In the genomic region with DNA sequence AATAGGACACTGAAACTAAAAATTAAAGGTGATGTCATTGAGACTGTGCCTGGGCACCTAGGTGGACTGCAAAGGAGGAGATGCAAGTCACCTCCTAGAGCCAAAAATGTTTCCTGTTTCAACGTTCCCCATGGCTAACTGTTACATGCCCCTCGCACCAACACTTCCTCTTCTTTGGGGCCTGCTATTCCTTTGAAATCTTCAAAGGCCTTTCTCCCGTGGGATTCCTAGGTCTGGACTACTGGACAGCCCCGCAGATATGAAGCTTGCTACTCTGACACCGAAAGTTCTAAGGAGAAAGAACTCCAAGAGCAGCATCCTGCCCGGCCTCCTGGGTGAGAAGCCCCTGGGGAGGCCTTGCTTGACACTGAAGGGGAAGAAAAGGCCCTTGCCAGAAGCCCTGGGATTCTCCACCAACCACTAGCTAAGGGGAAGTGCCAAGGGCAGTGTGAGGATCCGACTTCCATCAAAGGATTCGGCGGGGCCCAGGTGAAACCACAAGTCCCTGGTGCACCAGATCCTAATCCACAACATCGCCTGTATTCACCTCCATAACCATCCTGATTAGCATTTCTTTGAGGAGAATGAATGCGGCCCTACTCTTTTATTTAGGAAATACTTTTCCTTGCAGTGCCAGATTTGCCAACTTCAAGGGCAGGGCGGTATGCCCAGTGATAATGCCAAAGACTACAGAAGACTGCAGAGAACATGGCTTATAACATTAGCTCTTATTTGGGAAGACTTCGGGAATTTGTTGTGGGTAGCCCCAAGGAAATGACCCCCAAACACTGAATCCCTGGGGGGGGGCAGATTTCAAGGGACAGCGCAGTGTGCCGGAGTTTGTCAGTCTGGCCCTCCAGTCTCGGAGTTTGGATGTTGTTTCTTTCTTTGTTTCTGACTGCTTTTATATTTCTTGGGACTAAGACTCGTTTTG, we compare ENCODE assay signal across 7 mouse cellular contexts. TPM values are rescaled to one million over a fixed set of nuclear protein-coding genes. Genes with fewer than 3 reads are reported as not detected.
A peak's percentile ranks its signal among the peaks of the same experiment; 100 is the strongest.
DNase-seq lines count a peak whose midpoint lies in the region; ATAC-seq lines count a peak whose summit lies in the region.

No protein-coding gene starts in this region.

- peak; percentile 8 for DNase-seq in thymus, postnatal 0 days (ENCODE audit: low spot score)
- DNase-seq in thymus, adult 18-20 months, result no peak
- DNase-seq in forebrain, embryonic 10.5 days (ENCODE audit: extremely low spot score, low spot score), result no peak
- no peak for DNase-seq in midbrain, embryonic 10.5 days (ENCODE audit: low spot score)
- no peak for DNase-seq in adipocyte (ENCODE audit: low spot score)
- DNase-seq in gastrocnemius, adult 8-10 months (ENCODE audit: low spot score in 2 of 2), result no peak

- peak overlapping the region; percentile 63 for H3K4me2 ChIP-seq in hindbrain, embryonic 16.5 days (ENCODE audit: low read length)

- WGBS in forebrain, embryonic 10.5 days, result 27% methylated on average over 17 of the region's 17 CpGs
- WGBS in hindbrain, embryonic 16.5 days, result 20% methylated on average over 17 of the region's 17 CpGs
- WGBS in midbrain, embryonic 10.5 days, result 27% methylated on average over 17 of the region's 17 CpGs

- peak overlapping the region; percentile 90 for H3K27ac ChIP-seq in forebrain, embryonic 10.5 days
- H3K27ac ChIP-seq in hindbrain, embryonic 16.5 days (ENCODE audit: low read depth, low read length), result peak overlapping the region; percentile 27; the same call in 1 of the 2 replicates
- H3K27ac ChIP-seq in midbrain, embryonic 10.5 days (replicated peaks), result peak overlapping the region; percentile 87

- peak overlapping the region; percentile 80 for H3K4me3 ChIP-seq in forebrain, embryonic 10.5 days
- H3K4me3 ChIP-seq in hindbrain, embryonic 16.5 days (ENCODE audit: low read length), result peak overlapping the region; percentile 52
- H3K4me3 ChIP-seq in midbrain, embryonic 10.5 days, result peak overlapping the region; percentile 84

- H3K27me3 ChIP-seq in forebrain, embryonic 10.5 days (ENCODE audit: poor library complexity, severe bottlenecking), result peaks cover 36% of the 10 kb centered on the region
- H3K27me3 ChIP-seq in hindbrain, embryonic 16.5 days (replicated peaks; ENCODE audit: control insufficient read depth, insufficient read depth, low read length), result no peaks in the 10 kb centered on the region
- peaks cover 38% of the 10 kb centered on the region for H3K27me3 ChIP-seq in midbrain, embryonic 10.5 days (ENCODE audit: low read depth, poor library complexity, severe bottlenecking)

- ATAC-seq in hindbrain, embryonic 16.5 days, result no peak

- peaks cover 50% of the 10 kb centered on the region for H3K4me1 ChIP-seq in forebrain, embryonic 10.5 days
- H3K4me1 ChIP-seq in hindbrain, embryonic 16.5 days (ENCODE audit: control insufficient read depth, insufficient read depth, low read depth, low read length), result peaks cover 30% of the 10 kb centered on the region
- peaks cover 58% of the 10 kb centered on the region for H3K4me1 ChIP-seq in midbrain, embryonic 10.5 days

- peak overlapping the region; percentile 88 for H3K9ac ChIP-seq in hindbrain, embryonic 16.5 days (ENCODE audit: low read depth, low read length)

- H3K36me3 ChIP-seq in forebrain, embryonic 10.5 days (replicated peaks), result peaks cover 4% of the 10 kb centered on the region
- H3K36me3 ChIP-seq in hindbrain, embryonic 16.5 days (ENCODE audit: control insufficient read depth, insufficient read depth, low read length), result no peaks in the 10 kb centered on the region
- peaks cover 4% of the 10 kb centered on the region; the same call in 1 of the 2 replicates for H3K36me3 ChIP-seq in midbrain, embryonic 10.5 days

- H3K9me3 ChIP-seq in forebrain, embryonic 10.5 days, result no peaks in the 10 kb centered on the region
- H3K9me3 ChIP-seq in hindbrain, embryonic 16.5 days (ENCODE audit: control insufficient read depth, low read length), result no peaks in the 10 kb centered on the region
- H3K9me3 ChIP-seq in midbrain, embryonic 10.5 days (replicated peaks), result no peaks in the 10 kb centered on the region

RNA-seq across cellular contexts. Expression of a gene that starts 1.3 kb away (rescaled TPM):
- polyA plus RNA-seq in thymus, postnatal 0 days (2015; fragmentation: Nextera tagmentation; extraction: Ambion mirVana), result 5.7 and 6.0 TPM in 2 replicates
- polyA plus RNA-seq in forebrain, embryonic 10.5 days (2016; fragmentation: Nextera tagmentation; extraction: Ambion mirVana), result 58.6 and 64.7 TPM in 2 replicates
- polyA plus RNA-seq in hindbrain, embryonic 16.5 days (2015; fragmentation: Nextera tagmentation; extraction: Ambion mirVana), result 70.0 and 73.8 TPM in 2 replicates
- 62.5 and 67.3 TPM in 2 replicates for polyA plus RNA-seq in midbrain, embryonic 10.5 days (2016; fragmentation: Nextera tagmentation; extraction: Ambion mirVana)
- 1 to 10 TPM; 2.6 to 5.5 (median 3.6) TPM for total RNA-seq in gastrocnemius, adult 8-10 months (2022)

RNA-seq across cellular contexts. Expression of a gene that starts 11.1 kb away (rescaled TPM):
- polyA plus RNA-seq in thymus, postnatal 0 days (2015; fragmentation: Nextera tagmentation; extraction: Ambion mirVana), result 19.1 and 19.2 TPM in 2 replicates
- 61.5 and 66.0 TPM in 2 replicates for polyA plus RNA-seq in forebrain, embryonic 10.5 days (2016; fragmentation: Nextera tagmentation; extraction: Ambion mirVana)
- 37.1 and 41.3 TPM in 2 replicates for polyA plus RNA-seq in hindbrain, embryonic 16.5 days (2015; fragmentation: Nextera tagmentation; extraction: Ambion mirVana)
- polyA plus RNA-seq in midbrain, embryonic 10.5 days (2016; fragmentation: Nextera tagmentation; extraction: Ambion mirVana), result 58.2 and 60.7 TPM in 2 replicates
- total RNA-seq in gastrocnemius, adult 8-10 months (2022), result 10 to 100 TPM; 19.7 to 25.4 (median 22.0) TPM

Comparison
In these comparisons a context has a peak if more than half of its experiments do, and no peak if none do; other contexts are left out.
1. H3K27ac ChIP-seq: peak in every context shown above with its lines; median percentile 90 in forebrain, embryonic 10.5 days; 87 in midbrain, embryonic 10.5 days; 27 in hindbrain, embryonic 16.5 days.